Mouse (Mus musculus): Measurements from ENCODE around the gene Rabl2. TPM values are rescaled to one million over a fixed set of nuclear protein-coding genes. Genes with fewer than 3 reads are reported as not detected.

Rabl2 gene
- polyA plus RNA-seq, 1 experiment from 2014 or later, result 5.0 TPM

DNA sequence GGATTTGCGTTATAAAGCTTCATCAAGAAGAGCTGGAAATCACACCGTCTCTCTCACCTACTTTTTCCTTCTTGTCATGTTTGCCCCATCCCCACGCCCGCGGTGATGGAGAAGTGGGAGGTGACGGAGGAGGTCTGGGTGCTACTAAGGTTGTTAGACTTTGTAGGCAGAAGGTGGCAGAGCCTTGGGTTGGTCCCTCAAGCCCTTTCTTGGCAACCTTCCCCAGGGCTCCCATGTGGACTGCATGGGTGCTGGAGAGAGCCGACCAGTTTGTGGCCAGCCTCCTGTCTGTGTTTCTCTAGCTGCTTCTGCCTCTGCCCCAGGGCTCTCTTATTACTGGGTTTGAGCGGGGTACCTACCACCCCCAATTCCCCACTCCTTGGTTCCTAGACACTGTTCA is 41.2 kb downstream of the Rabl2 start:
- no peak overlapping the region for H3K27ac ChIP-seq (replicated peaks)
- no peaks in the 10 kb centered on the region for H3K27me3 ChIP-seq
- no peaks in the 10 kb centered on the region for H3K36me3 ChIP-seq (replicated peaks)
- H3K4me2 ChIP-seq, result no peak overlapping the region
- 79% methylated on average over 8 of the region's 8 CpGs for WGBS (ENCODE audit: insufficient replicate concordance)
- H3K4me1 ChIP-seq (replicated peaks), result no peaks in the 10 kb centered on the region
- no peaks in the 10 kb centered on the region for H3K9me3 ChIP-seq (replicated peaks)
- no peak overlapping the region for H3K4me3 ChIP-seq (replicated peaks)
- ATAC-seq (ENCODE audit: insufficient read depth), result no peak
- no peak overlapping the region for H3K9ac ChIP-seq

DNA sequence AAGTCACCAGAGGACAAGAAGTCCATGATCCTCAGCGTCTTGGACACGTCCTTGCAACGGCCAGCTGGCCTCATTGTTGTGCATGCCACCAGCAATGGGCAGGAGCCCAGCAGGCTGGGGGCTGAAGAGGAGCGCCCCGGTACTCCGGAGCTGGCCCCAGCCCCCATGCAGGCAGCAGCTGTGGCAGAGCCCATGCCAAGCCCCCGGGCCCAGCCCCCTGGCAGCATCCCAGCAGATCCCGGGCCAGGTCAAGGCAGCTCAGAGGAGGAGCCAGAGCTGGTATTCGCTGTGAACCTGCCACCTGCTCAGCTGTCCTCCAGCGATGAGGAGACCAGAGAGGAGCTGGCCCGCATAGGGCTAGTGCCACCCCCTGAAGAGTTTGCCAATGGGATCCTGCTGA is 42.9 kb downstream of the Rabl2 start:
- 80% methylated on average over 11 of the region's 11 CpGs for WGBS (ENCODE audit: insufficient replicate concordance)
- no peak overlapping the region for H3K4me3 ChIP-seq (replicated peaks)
- H3K4me2 ChIP-seq, result no peak overlapping the region

GRCm38 (mm10) chr15:89547824-89548601 is 43.7 kb downstream of the Rabl2 start:
- Histone ChIP-seq H3K4me3 (replicated peaks) (no peak overlapping the region; the same call in 1 of the 2 replicates), H3K9me3 (replicated peaks) (no peaks in the 10 kb centered on the region), H3K4me2 (peak overlapping the region; percentile 10; the same call in 1 of the 2 replicates), H3K27me3 (no peaks in the 10 kb centered on the region), H3K4me1 (replicated peaks) (no peaks in the 10 kb centered on the region), H3K9ac (no peak overlapping the region), H3K36me3 (replicated peaks) (no peaks in the 10 kb centered on the region), H3K27ac (replicated peaks) (no peak overlapping the region)
- ATAC-seq (ENCODE audit: insufficient read depth), result peak; percentile 15; the same call in 1 of the 2 replicates
- 74% methylated on average over 58 of the region's 58 CpGs for WGBS (ENCODE audit: insufficient replicate concordance)

More for the DNA sequence above, 42.9 kb downstream of the Rabl2 start:
- Histone ChIP-seq H3K27me3 (no peaks in the 10 kb centered on the region), H3K9me3 (replicated peaks) (no peaks in the 10 kb centered on the region), H3K27ac (replicated peaks) (no peak overlapping the region), H3K9ac (no peak overlapping the region), H3K4me1 (replicated peaks) (no peaks in the 10 kb centered on the region), H3K36me3 (replicated peaks) (no peaks in the 10 kb centered on the region)
- ATAC-seq (ENCODE audit: insufficient read depth), result no peak

- Histone ChIP-seq H3K4me2 (no peak overlapping the region), H3K27me3 (no peaks in the 10 kb centered on the region), H3K36me3 (replicated peaks) (no peaks in the 10 kb centered on the region), H3K9ac (no peak overlapping the region), H3K4me3 (replicated peaks) (no peak overlapping the region), H3K27ac (replicated peaks) (no peak overlapping the region), H3K9me3 (replicated peaks) (no peaks in the 10 kb centered on the region), H3K4me1 (replicated peaks) (no peaks in the 10 kb centered on the region)
- ATAC-seq (ENCODE audit: insufficient read depth), result no peak
- 71% methylated on average over 8 of the region's 8 CpGs for WGBS (ENCODE audit: insufficient replicate concordance)
Observed at GRCm38 (mm10) chr15:89547321-89547720, 44.4 kb downstream of the Rabl2 start.

GRCm38 (mm10) chr15:89544171-89544570 is 47.6 kb downstream of the Rabl2 start:
- ATAC-seq (ENCODE audit: insufficient read depth), result no peak
- Histone ChIP-seq H3K9ac (no peak overlapping the region), H3K27ac (replicated peaks) (no peak overlapping the region), H3K4me1 (replicated peaks) (no peaks in the 10 kb centered on the region), H3K36me3 (replicated peaks) (no peaks in the 10 kb centered on the region), H3K9me3 (replicated peaks) (no peaks in the 10 kb centered on the region), H3K27me3 (no peaks in the 10 kb centered on the region), H3K4me2 (no peak overlapping the region), H3K4me3 (replicated peaks) (no peak overlapping the region)
- 69% methylated on average over 7 of the region's 7 CpGs for WGBS (ENCODE audit: insufficient replicate concordance)

GRCm38 (mm10) chr15:89533843-89534207 is 57.9 kb downstream of the Rabl2 start:
- H3K36me3 ChIP-seq (replicated peaks), result no peaks in the 10 kb centered on the region
- 77% methylated on average over 10 of the region's 10 CpGs for WGBS (ENCODE audit: insufficient replicate concordance)
- no peaks in the 10 kb centered on the region for H3K4me1 ChIP-seq (replicated peaks)
- H3K9ac ChIP-seq, result no peak overlapping the region
- no peaks in the 10 kb centered on the region for H3K27me3 ChIP-seq
- no peak for ATAC-seq (ENCODE audit: insufficient read depth)
- no peaks in the 10 kb centered on the region for H3K9me3 ChIP-seq (replicated peaks)
- H3K27ac ChIP-seq (replicated peaks), result no peak overlapping the region
- no peak overlapping the region for H3K4me3 ChIP-seq (replicated peaks)
- H3K4me2 ChIP-seq, result no peak overlapping the region

DNA sequence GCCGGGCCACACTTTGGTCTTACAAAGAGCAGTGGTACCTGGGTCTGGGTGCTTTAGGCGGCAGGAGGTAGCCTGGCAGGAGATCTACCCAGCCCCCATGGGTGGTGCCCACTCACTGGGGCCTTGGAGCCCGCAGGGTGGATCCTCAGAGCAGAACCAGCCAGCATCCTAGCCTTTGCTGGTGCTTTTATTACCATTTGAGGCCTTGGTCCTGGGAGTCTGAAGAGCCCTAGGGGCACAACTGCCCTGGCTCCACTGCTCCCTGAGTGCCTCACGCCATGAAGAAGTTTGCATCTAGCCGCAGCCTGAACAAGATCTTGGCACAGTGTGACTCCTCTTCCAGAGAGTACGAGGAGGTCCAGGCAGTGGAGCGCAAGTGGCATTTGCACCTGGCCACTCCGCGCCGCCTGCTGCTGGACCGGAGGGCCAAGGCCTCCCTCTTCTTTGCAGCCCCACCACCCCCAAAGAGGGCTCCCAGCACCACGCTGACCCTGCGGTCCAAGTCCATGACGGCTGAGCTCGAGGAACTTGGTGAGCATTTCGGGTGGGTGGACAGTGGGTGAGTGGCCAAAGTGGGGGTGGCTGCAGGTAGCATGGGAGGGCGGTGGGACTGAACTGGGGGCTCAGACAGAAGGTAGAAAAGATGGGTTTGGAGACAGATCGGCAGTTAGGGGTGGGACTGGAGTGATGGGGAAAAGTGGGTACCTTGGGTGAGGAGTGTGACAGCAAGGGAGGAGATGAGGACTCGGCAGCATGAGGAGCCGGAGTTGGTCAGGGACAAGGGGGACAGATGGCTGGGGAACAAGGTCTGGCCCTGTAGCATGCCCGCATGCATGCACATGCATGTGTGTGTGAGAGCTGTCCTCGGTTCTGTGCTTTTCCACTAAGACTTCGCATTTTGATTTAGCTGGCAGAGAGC is 58.5 kb downstream of the Rabl2 start:
- no peak for ATAC-seq (ENCODE audit: insufficient read depth)

More for the DNA sequence above, 58.5 kb downstream of the Rabl2 start:
- Histone ChIP-seq H3K27ac (replicated peaks) (no peak overlapping the region), H3K9ac (no peak overlapping the region), H3K36me3 (replicated peaks) (no peaks in the 10 kb centered on the region), H3K4me2 (no peak overlapping the region), H3K27me3 (no peaks in the 10 kb centered on the region), H3K4me1 (replicated peaks) (no peaks in the 10 kb centered on the region), H3K9me3 (replicated peaks) (no peaks in the 10 kb centered on the region), H3K4me3 (replicated peaks) (no peak overlapping the region)
- 83% methylated on average over 23 of the region's 23 CpGs for WGBS (ENCODE audit: insufficient replicate concordance)

Other genes with a start within 250 kb of the Rabl2 start
- 30.9 and 35.3 TPM in 2 replicates for gene Lmf2, start 236.3 kb downstream of the Rabl2 start, polyA plus RNA-seq (2015; fragmentation: Nextera tagmentation; extraction: Ambion mirVana)
- gene Ncaph2, start 236.2 kb downstream of the Rabl2 start, polyA plus RNA-seq (2015; fragmentation: Nextera tagmentation; extraction: Ambion mirVana), result 110 and 115 TPM in 2 replicates
- 2.4 and 4.3 TPM in 2 replicates for gene Sco2, start 218.1 kb downstream of the Rabl2 start, polyA plus RNA-seq (2015; fragmentation: Nextera tagmentation; extraction: Ambion mirVana)
- gene Tymp, start 214.9 kb downstream of the Rabl2 start, polyA plus RNA-seq (2015; fragmentation: Nextera tagmentation; extraction: Ambion mirVana), result 0.40 TPM in 2 replicates
- 0.46 and 0.68 TPM in 2 replicates for gene Odf3b, start 212.6 kb downstream of the Rabl2 start, polyA plus RNA-seq (2015; fragmentation: Nextera tagmentation; extraction: Ambion mirVana)
- gene Klhdc7b, start 207.0 kb downstream of the Rabl2 start, polyA plus RNA-seq (2015; fragmentation: Nextera tagmentation; extraction: Ambion mirVana), result not detected in 2 replicates
- not detected in 2 replicates for gene Syce3, start 181.4 kb downstream of the Rabl2 start, polyA plus RNA-seq (2015; fragmentation: Nextera tagmentation; extraction: Ambion mirVana)
- gene Cpt1b, start 166.1 kb downstream of the Rabl2 start, polyA plus RNA-seq (2015; fragmentation: Nextera tagmentation; extraction: Ambion mirVana), result 2.6 and 3.1 TPM in 2 replicates
- 1.9 and 2.3 TPM in 2 replicates for gene C730034F03Rik, start 162.3 kb downstream of the Rabl2 start, polyA plus RNA-seq (2015; fragmentation: Nextera tagmentation; extraction: Ambion mirVana)
- gene Gm44502, start 162.2 kb downstream of the Rabl2 start, polyA plus RNA-seq (2015; fragmentation: Nextera tagmentation; extraction: Ambion mirVana), result not detected in 2 replicates
- gene Chkb, start 162.0 kb downstream of the Rabl2 start, polyA plus RNA-seq (2015; fragmentation: Nextera tagmentation; extraction: Ambion mirVana), result 26.2 and 27.0 TPM in 2 replicates
- gene Mapk8ip2, start 138.0 kb downstream of the Rabl2 start, polyA plus RNA-seq (2015; fragmentation: Nextera tagmentation; extraction: Ambion mirVana), result 0.02 and 0.05 TPM in 2 replicates
- gene Arsa, start 114.5 kb downstream of the Rabl2 start, polyA plus RNA-seq (2015; fragmentation: Nextera tagmentation; extraction: Ambion mirVana), result 5.0 and 5.4 TPM in 2 replicates
- 0.51 and 0.93 TPM in 2 replicates for gene Shank3, start 92.3 kb downstream of the Rabl2 start, polyA plus RNA-seq (2015; fragmentation: Nextera tagmentation; extraction: Ambion mirVana)
- not detected in 2 replicates for gene Acr, start 23.6 kb downstream of the Rabl2 start, polyA plus RNA-seq (2015; fragmentation: Nextera tagmentation; extraction: Ambion mirVana)
- not detected in 2 replicates for gene Syt10, start 249.9 kb upstream of the Rabl2 start, polyA plus RNA-seq (2015; fragmentation: Nextera tagmentation; extraction: Ambion mirVana)

Data from liver, embryonic 15.5 days (tissue).